Mouse (Mus musculus) liver, adult 2 months (tissue): Measurements from ENCODE around the gene Zfp426.

Source experiments
- CTCF ChIP-seq: fragments of 200-500 bp; IDR thresholded peaks from 2 replicates; pipeline ENCODE4 v1.5.1; 2011; ENCODE audit warnings: low read depth, low read length, control low read depth
- POLR2A ChIP-seq: fragments of 200-500 bp; IDR thresholded peaks from 2 replicates; pipeline ENCODE4 v1.6.1; 2011; ENCODE audit warnings: low read length, control low read depth; ENCODE audit not compliant: insufficient read depth; ENCODE audit errors: extremely low read depth

GRCm38 (mm10) chr9:20512714-20513113, 20.2 kb upstream of the Zfp426 start:
- TF ChIP-seq CTCF (no peak), POLR2A (no peak)
